10 mouse cellular contexts compared by ENCODE assay signal in genomic region chr11:120609250-120609649, GRCm38 (mm10). TPM values are rescaled to one million over a fixed set of nuclear protein-coding genes. Genes with fewer than 3 reads are reported as not detected.
A peak's percentile ranks its signal among the peaks of the same experiment; 100 is the strongest.
DNase-seq lines count a peak whose midpoint lies in the region; ATAC-seq lines count a peak whose summit lies in the region.
"Had no signal": no experiment of that assay in that cellular context is flagged by ENCODE, and none has a peak within 500 bp of the region (broad histone marks: within the 10 kb centered on the region; RNA-seq: fewer than 3 reads in every experiment).

No protein-coding gene starts in this region.

- ATAC-seq in hindbrain, embryonic 11.5 days (ENCODE audit: low FRiP score) = no peak
- ATAC-seq in liver, embryonic 16.5 days (ENCODE audit: low read depth) = peak; percentile 61

- peaks cover 35% of the 10 kb centered on the region for H3K27me3 ChIP-seq in hindbrain, embryonic 10.5 days (ENCODE audit: insufficient read depth, poor library complexity, severe bottlenecking)
- H3K27me3 ChIP-seq in hindbrain, embryonic 11.5 days (ENCODE audit: control insufficient read depth, insufficient read depth, low read length) = peaks cover 13% of the 10 kb centered on the region; the same call in 1 of the 2 replicates
- peaks cover 5% of the 10 kb centered on the region for H3K27me3 ChIP-seq in liver, embryonic 16.5 days (ENCODE audit: control insufficient read depth, insufficient read depth, low read depth, low read length)

- 0 out of 2 replicates have a peak overlapping the region, but pooled peaks have one; percentile 13 for H3K4me3 ChIP-seq in hindbrain, embryonic 10.5 days
- no peak overlapping the region for H3K4me3 ChIP-seq in hindbrain, embryonic 11.5 days (ENCODE audit: low read depth, low read length)
- H3K4me3 ChIP-seq in liver, embryonic 16.5 days (ENCODE audit: low read depth, low read length) = no peak overlapping the region
- H3K4me3 ChIP-seq: layer of hippocampus, adult 2 months; myocyte had no signal

- WGBS in hindbrain, embryonic 10.5 days = 38% methylated on average over 8 of the region's 8 CpGs
- WGBS in hindbrain, embryonic 11.5 days = 45% methylated on average over 8 of the region's 8 CpGs
- 26% methylated on average over 8 of the region's 8 CpGs for WGBS in liver, embryonic 16.5 days (ENCODE audit: insufficient replicate concordance)

- no peak for DNase-seq in hindbrain, embryonic 10.5 days (ENCODE audit: low spot score)
- DNase-seq in hindbrain, embryonic 11.5 days (ENCODE audit: low spot score) = no peak
- DNase-seq in adrenal gland, postnatal 25 days = peak; percentile 61
- peak; percentile 75 for DNase-seq in kidney, adult 11 months
- DNase-seq in right cerebral cortex, adult 2 months (ENCODE audit: low spot score in 2 of 2) = no peak
- no peak for DNase-seq in gastrocnemius, postnatal 25 days
- DNase-seq in left cerebral cortex, adult 11 months (ENCODE audit: low spot score) = no peak

- peaks cover 89% of the 10 kb centered on the region for H3K36me3 ChIP-seq in hindbrain, embryonic 10.5 days
- peaks cover 7% of the 10 kb centered on the region; the same call in 1 of the 2 replicates for H3K36me3 ChIP-seq in hindbrain, embryonic 11.5 days (ENCODE audit: control insufficient read depth, insufficient read depth, low read length)
- H3K36me3 ChIP-seq in liver, embryonic 16.5 days (ENCODE audit: control insufficient read depth, insufficient read depth) = peaks cover 19% of the 10 kb centered on the region

- no peak overlapping the region for H3K27ac ChIP-seq in hindbrain, embryonic 10.5 days
- no peak overlapping the region for H3K27ac ChIP-seq in hindbrain, embryonic 11.5 days (ENCODE audit: low read depth, low read length)
- H3K27ac ChIP-seq in liver, embryonic 16.5 days (ENCODE audit: low read length) = no peak overlapping the region
- H3K27ac ChIP-seq: layer of hippocampus, adult 2 months had no signal

- H3K4me2 ChIP-seq in hindbrain, embryonic 11.5 days (replicated peaks; ENCODE audit: low read depth, low read length) = no peak overlapping the region
- H3K4me2 ChIP-seq in liver, embryonic 16.5 days (ENCODE audit: low read depth, low read length) = peak overlapping the region; percentile 59; the same call in 1 of the 2 replicates

- peaks cover 31% of the 10 kb centered on the region for H3K4me1 ChIP-seq in hindbrain, embryonic 10.5 days (replicated peaks)
- H3K4me1 ChIP-seq in hindbrain, embryonic 11.5 days (replicated peaks; ENCODE audit: control insufficient read depth, insufficient read depth, low read length) = peaks cover 7% of the 10 kb centered on the region; the same call in 1 of the 2 replicates
- H3K4me1 ChIP-seq in liver, embryonic 16.5 days (ENCODE audit: control insufficient read depth, low read depth, low read length) = peaks cover 11% of the 10 kb centered on the region

- no peak overlapping the region for H3K9ac ChIP-seq in hindbrain, embryonic 11.5 days (ENCODE audit: low read depth, low read length)
- no peak overlapping the region for H3K9ac ChIP-seq in liver, embryonic 16.5 days (ENCODE audit: low read depth, low read length)

- H3K9me3 ChIP-seq in hindbrain, embryonic 10.5 days = no peaks in the 10 kb centered on the region
- no peaks in the 10 kb centered on the region for H3K9me3 ChIP-seq in hindbrain, embryonic 11.5 days (ENCODE audit: control insufficient read depth, low read length)
- H3K9me3 ChIP-seq in liver, embryonic 16.5 days (replicated peaks; ENCODE audit: control insufficient read depth, low read length) = no peaks in the 10 kb centered on the region

RNA-seq across cellular contexts. Expression of gene Npb, which starts 1.0 kb away (rescaled TPM):
- 0.34 and 0.63 TPM in 2 replicates for polyA plus RNA-seq in hindbrain, embryonic 10.5 days (2016; fragmentation: Nextera tagmentation; extraction: Ambion mirVana)
- polyA plus RNA-seq in hindbrain, embryonic 11.5 days (2014; fragmentation: Nextera tagmentation; extraction: Ambion mirVana) = 0.42 TPM in 1 of 2 replicates, not detected in the other
- 3.1 TPM in 1 of 2 replicates, not detected in the other for total RNA-seq in adrenal gland, postnatal 25 days (2021)
- 16.2 and 16.4 TPM in 2 replicates for polyA plus RNA-seq in liver, embryonic 16.5 days (2015; fragmentation: Nextera tagmentation; extraction: Ambion mirVana)
- total RNA-seq in gastrocnemius, postnatal 25 days (2021) = not detected

RNA-seq across cellular contexts. Expression of gene Pcyt2, which starts 8.5 kb away (rescaled TPM):
- 139 and 160 TPM in 2 replicates for polyA plus RNA-seq in hindbrain, embryonic 10.5 days (2016; fragmentation: Nextera tagmentation; extraction: Ambion mirVana)
- 104 and 105 TPM in 2 replicates for polyA plus RNA-seq in hindbrain, embryonic 11.5 days (2014; fragmentation: Nextera tagmentation; extraction: Ambion mirVana)
- total RNA-seq in adrenal gland, postnatal 25 days (2021) = 344 and 351 TPM in 2 replicates
- polyA plus RNA-seq in liver, embryonic 16.5 days (2015; fragmentation: Nextera tagmentation; extraction: Ambion mirVana) = 158 and 184 TPM in 2 replicates
- 10 to 100 TPM; 30.7 to 34.7 TPM for total RNA-seq in gastrocnemius, postnatal 25 days (2021)

RNA-seq across cellular contexts. Expression of gene Anapc11, which starts 11.0 kb away (rescaled TPM):
- polyA plus RNA-seq in hindbrain, embryonic 10.5 days (2016; fragmentation: Nextera tagmentation; extraction: Ambion mirVana) = 237 TPM in 2 replicates
- polyA plus RNA-seq in hindbrain, embryonic 11.5 days (2014; fragmentation: Nextera tagmentation; extraction: Ambion mirVana) = 195 TPM in 2 replicates
- 81.5 and 102 TPM in 2 replicates for total RNA-seq in adrenal gland, postnatal 25 days (2021)
- polyA plus RNA-seq in liver, embryonic 16.5 days (2015; fragmentation: Nextera tagmentation; extraction: Ambion mirVana) = 66.8 and 67.8 TPM in 2 replicates
- total RNA-seq in gastrocnemius, postnatal 25 days (2021) = 10 to 100 TPM; 50.7 to 51.6 TPM

RNA-seq across cellular contexts. Expression of gene Alyref, which starts 11.1 kb away (rescaled TPM):
- 607 and 643 TPM in 2 replicates for polyA plus RNA-seq in hindbrain, embryonic 10.5 days (2016; fragmentation: Nextera tagmentation; extraction: Ambion mirVana)
- 686 and 764 TPM in 2 replicates for polyA plus RNA-seq in hindbrain, embryonic 11.5 days (2014; fragmentation: Nextera tagmentation; extraction: Ambion mirVana)
- 101 and 105 TPM in 2 replicates for total RNA-seq in adrenal gland, postnatal 25 days (2021)
- polyA plus RNA-seq in liver, embryonic 16.5 days (2015; fragmentation: Nextera tagmentation; extraction: Ambion mirVana) = 52.4 and 87.2 TPM in 2 replicates
- total RNA-seq in gastrocnemius, postnatal 25 days (2021) = 10 to 100 TPM; 39.1 to 40.5 TPM

RNA-seq across cellular contexts. Expression of gene Sirt7, which starts 15.8 kb away (rescaled TPM):
- polyA plus RNA-seq in hindbrain, embryonic 10.5 days (2016; fragmentation: Nextera tagmentation; extraction: Ambion mirVana) = 37.0 and 42.4 TPM in 2 replicates
- 33.2 and 36.6 TPM in 2 replicates for polyA plus RNA-seq in hindbrain, embryonic 11.5 days (2014; fragmentation: Nextera tagmentation; extraction: Ambion mirVana)
- total RNA-seq in adrenal gland, postnatal 25 days (2021) = 82.5 and 103 TPM in 2 replicates
- polyA plus RNA-seq in liver, embryonic 16.5 days (2015; fragmentation: Nextera tagmentation; extraction: Ambion mirVana) = 27.3 and 28.0 TPM in 2 replicates
- total RNA-seq in gastrocnemius, postnatal 25 days (2021) = 1 to 10 TPM; 4.3 to 7.2 TPM

Comparison
In these comparisons a context has a peak if more than half of its experiments do, and no peak if none do; other contexts are left out.
1. DNase-seq: peak in adrenal gland, postnatal 25 days (single experiment) and kidney, adult 11 months (single experiment); none in hindbrain, embryonic 10.5 days (single experiment), hindbrain, embryonic 11.5 days (single experiment), right cerebral cortex, adult 2 months (0 of 2), gastrocnemius, postnatal 25 days (single experiment) and left cerebral cortex, adult 11 months (single experiment).
2. RNA of gene Npb, which starts 1.0 kb away (polyA plus RNA-seq): 16.2 to 16.4 TPM in liver, embryonic 16.5 days; 0.34 to 0.63 TPM in hindbrain, embryonic 10.5 days and 0.42 TPM in hindbrain, embryonic 11.5 days; every median in the first group is over 10 times any median in the second.